Mouse (Mus musculus) spleen, adult 2 months (tissue): Measurements from ENCODE around the gene Bckdk.

ENCODE experiments used
- CTCF ChIP-seq: fragments of 200-500 bp; IDR thresholded peaks from 2 replicates; pipeline ENCODE4 v1.5.1; 2011; ENCODE audit warnings: mild to moderate bottlenecking, inconsistent platforms; ENCODE audit not compliant: insufficient read depth, insufficient read length, insufficient replicate concordance; ENCODE audit errors: extremely low read depth
- POLR2A ChIP-seq: fragments of 200-500 bp; IDR thresholded peaks from 2 replicates; pipeline ENCODE4 v1.6.1; 2011; ENCODE audit warnings: low read depth, low read length, inconsistent platforms

DNA sequence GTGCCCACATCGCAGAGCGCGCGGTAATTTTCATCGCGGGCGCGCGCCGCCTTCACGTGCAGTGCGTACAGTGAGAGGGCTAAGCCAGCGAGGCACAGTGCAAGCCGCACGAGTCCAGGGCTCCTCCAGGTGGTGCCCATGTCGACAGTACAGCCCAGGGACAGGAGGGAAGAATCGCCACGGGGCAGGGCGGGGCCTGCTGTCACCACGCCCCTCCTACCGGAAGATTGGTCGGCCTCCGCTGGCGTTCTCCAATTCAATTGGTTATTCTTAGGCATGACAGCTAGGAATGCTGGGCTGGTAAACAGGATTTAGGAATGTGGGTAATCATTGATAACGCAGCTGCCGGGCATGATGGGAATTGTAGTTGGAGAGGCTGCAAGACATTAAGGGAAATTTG, 8.4 kb upstream of the Bckdk start, which contains the start of the genes Gm21974 and Vkorc1:
- TF ChIP-seq CTCF (0 out of 2 replicates have a peak, but pooled peaks have one; percentile 11), POLR2A (no peak)
